Mouse (Mus musculus) CH12F3 (cell line): ENCODE results near the gene Elfn2.

Source experiments
- in situ Hi-C: fragments of 300-500 bp; cut with MboI; formaldehyde crosslinking; loops from 2 replicates; pipeline ENCODE4 v1.14.3; 2020; ENCODE audit warnings: low sequenced_read_pairs

The Elfn2 gene

DNA sequence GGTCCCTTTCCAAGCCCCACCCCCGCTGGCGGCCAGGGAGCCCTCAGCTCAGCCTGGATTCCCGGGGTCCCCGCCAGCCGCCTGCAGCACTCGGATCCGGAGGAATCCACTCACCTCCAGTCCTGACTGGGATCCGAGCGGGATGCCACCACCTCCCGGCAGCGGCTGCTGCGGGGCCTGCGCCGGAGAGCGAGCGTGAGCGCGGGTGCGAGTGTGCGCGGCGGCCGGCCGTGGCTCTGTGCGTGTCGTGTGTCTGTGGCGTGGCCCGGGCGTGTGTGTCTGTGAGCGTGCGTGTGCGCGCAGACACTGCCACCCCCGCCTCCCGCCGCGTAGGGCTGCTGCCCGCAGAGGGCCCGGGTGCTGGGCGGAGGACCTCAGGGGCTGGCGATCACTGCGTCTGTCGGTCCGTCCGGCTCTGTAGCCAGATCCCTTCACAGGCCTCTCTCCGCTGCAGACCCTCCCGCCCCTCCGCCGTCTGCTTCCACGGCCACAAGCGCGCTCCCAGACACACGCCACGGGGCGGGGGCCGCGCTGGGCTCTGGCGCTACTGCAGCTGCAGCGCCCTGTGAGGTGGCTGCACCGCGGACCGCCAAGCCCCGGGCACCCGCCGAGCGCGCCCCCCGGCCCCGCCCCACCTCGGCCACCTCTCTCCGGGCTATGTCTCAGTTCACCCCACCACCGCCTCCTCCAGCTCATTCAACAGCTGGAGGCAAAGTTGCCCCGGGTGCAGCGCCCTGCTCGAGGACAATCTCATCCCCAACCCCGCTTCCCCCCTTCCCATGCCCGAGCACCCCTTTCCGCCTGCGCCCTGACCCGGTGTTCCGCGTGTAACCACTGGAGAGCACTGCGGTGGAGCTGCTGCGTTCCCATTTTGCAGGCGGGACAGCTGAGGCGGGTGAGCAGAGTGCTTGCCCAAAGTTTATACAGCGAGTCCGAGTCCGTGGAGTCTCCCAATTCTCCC is at the start of gene Elfn2:
Elfn2 (minus strand) TSS at position 482 of the 961 bp plus-strand sequence.
- in situ Hi-C loops, result no loop called here

DNA sequence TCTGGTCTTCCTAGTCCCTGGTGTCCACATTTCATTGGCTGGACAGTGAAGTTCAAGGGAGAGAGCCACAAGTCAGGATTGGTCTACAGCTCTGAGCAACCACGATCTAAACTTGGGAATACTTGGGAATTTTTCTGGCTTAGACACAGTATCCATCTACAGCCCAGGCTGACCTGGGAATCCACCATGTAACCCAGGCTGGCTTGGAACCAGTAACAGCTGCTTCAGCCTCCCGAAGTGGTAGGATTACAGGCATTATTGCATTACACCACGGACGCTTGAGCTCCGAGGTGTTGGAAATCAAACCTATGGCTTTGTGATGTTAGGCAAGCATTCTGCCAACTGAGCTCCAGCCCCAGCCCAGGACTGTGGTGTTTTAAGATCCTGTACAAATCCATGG is 45.1 kb upstream of the Elfn2 start:
- in situ Hi-C loops, result no loop called here

DNA sequence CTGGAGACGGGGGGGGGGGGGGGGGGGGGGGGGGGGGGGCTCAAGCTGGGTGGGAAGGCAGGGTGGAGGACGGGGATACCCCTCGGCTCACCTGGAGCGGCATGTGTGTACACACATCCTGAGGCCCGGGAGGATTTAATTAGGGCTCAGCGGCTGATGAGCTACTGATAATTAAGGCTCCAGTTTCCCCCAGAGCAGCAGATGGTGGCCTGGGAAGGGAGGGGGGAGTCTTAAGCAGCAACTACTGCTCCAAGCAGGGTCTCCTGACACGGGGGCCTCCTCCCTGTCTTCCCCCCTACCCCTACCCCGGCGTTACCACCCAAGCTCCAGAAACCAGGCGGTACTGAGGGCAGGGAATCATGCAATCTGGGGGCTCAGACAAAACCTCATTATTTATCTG is 44.6 kb upstream of the Elfn2 start:
- in situ Hi-C loops, result no loop called here

DNA sequence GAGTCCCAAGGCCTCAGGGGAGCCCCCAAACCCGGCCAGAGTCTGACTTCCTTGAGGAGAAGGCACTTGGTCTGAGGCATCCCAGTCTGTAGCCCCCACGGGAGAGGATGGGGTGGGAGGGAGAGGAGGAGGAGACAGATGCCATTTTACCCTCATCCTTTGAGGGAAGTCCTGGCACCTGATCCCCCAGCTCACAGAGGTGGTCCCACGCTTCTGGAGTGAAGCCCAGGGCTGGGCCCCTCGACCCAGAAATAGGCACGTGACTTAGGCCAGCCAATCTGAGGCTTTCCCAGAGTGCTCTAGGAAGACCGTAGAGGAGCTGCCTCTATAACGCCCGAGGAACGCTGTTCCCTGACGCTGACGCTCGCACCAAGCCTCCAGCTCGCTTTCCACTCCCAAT is 42.5 kb upstream of the Elfn2 start:
- in situ Hi-C loops, result no loop called here

DNA sequence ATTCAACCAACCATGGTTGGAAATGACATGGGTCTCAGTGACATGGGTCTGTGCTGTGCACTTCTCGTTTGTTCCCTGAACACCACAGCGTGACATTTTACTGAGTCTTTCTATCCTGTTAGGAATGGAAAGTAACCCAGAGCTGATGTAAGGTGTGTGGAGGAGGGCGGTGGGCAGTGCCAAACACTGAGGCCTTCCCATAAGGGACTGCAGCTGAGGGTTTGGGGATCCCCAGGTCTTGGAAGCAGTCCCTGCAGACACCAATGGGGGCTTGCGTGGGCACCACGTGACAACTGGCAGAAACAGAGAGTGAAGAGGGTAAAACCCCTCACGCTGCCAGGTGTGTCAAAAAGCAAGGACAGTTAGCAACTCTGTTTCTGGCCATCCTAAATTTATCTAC is 39.6 kb upstream of the Elfn2 start:
- in situ Hi-C loops, result no loop called here

DNA sequence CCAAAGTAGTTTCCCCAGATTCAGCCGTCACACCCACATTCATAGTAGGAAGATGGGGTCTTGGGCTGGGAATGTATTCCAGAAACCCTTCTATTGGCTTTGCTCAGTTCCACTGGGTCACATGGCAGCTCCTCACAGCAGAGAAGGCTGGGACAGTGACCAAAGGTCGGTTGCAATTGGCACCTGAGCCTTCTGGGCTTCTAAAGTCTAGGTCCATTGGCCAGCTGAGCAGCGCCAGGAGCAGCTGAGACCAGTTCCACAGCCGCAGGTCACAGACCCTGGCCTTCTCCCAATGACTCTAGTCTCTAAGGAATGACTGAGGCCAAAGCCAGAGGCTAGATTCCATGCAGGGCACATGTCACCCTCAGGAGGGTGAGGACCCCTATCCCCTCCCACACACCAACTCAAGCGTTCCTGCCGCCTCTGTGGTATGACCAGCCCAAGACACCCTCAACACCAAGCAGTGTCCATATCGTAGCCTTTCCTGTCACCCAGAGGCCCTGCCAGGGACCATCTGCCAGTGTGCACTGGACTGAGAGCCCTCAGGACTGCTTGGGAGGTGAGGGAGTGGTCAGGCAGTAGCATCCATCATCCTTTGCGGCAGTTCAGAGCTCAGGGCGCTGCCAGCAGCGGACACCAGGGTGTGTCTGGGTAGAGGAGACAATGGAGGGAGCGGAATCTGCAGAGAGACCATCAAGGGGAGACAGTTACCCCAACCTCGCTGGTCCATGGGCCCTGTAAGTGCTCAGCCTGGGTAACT is 37.6 kb upstream of the Elfn2 start:
- in situ Hi-C loops, result no loop called here

DNA sequence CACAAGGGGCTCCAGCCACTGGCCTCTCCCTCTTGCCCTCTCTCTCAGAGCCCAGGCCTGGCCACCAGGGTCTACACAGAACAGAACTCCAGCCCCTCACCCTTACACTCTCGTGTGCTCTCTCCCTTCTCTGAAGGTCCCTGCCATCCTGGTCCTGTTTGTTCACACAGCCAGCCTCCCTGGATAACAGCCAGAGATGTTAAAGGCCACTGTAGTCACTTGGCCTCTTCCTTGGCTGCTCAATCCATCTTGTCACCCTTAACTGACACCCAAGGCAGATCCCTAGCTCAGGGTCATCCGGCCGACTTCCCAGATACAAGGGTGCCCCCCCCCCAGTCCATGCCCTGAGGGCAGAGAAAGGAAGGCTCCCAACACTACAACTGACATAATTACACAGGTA is 36.7 kb upstream of the Elfn2 start:
- in situ Hi-C loops, result no loop called here

DNA sequence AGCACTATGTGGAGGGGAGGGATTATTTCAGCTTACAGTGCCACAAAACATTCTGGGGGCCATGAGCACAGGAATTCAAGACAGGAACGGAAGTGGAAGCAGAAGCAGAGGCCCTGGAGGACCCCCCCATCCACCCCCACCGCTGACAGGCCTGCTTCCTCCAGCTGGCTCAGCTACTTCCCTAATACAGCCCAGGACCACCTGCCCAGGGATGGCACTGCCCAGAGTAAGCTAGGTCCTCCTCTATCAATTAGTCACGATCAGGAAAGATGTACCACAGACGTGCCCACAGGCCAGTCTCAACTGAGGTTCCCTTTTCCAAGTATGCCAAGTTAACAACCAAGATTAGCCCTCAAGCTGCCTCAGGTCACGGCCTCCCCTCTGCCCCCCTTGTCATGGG is 35.6 kb upstream of the Elfn2 start:
- in situ Hi-C loops, result no loop called here

DNA sequence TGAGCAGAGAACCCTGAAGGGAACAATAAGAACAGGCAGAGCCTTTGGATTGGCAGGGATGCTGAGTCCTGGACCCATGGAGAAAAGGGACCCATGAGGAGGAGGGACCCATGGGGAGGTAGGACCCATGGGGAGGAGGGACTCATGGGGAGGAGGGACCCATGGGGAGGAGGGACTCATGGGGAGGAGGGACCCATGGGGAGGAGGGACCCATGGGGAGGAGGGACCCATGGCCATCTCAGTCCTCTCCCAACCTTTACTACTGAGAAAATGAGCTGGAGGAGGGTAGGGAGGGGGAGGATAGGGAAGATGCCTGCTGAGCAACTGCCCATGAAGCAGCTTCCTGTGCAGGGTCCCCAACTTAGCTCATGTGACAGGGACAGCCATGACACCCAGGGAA is 34.4 kb upstream of the Elfn2 start:
- in situ Hi-C loops, result no loop called here

DNA sequence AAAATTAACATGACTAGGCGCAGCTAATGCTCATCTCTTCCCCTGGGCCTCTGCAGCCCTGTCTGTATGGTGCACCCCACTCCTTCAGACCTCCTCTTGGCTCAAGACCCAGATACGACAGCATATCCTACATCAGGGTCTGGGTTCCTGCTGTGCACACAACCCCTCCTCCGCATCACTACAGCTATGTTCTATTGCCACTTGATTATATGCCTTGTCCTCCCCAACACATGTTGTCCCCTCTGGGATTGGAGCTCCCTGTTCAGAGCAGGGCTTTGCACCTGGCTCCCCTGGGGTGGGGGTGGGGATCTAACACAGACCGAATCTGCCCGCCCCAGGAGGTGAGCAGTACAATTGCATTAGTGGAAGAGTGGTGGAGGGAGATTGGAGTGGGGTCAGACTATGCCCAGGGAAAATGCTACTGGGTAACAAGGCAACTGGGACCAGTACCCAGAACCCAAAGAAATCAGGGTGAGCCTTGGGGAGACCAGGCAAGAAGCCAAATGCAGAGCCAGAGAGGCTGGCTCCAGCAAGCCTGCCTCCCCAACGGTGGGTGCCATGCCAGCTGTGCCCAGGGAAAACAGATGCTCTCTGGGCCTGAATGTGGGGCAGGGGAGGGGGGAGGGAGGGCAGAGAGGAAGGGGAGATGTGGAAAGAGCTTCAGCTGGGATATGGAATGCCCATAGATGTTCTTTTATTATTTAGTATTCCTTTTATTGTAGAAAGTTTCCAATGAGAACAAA is 32.2 kb upstream of the Elfn2 start:
- in situ Hi-C loops, result no loop called here

DNA sequence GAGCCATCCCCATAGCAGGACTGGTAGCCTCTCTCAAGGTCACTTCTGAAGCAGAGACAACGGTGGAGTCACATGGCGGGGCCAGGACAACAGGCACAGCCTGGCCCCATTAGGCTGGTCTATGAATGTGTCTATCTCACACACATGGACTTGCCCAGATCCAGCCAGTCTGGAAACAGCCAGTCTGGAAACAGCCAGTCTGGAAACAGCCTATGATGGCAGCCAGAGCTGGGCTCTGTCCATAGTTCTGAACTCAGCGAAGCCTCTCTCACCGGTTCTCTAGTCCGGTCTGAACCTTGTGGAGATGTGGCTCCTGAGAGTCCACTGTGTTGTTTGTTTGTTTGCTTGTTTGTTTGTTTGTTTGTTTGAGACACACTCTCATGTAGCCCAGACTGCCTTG is 31.3 kb upstream of the Elfn2 start:
- in situ Hi-C loops, result loop anchor here (5.0 kb wide), 1 partner anchor 128 kb away; no protein-coding TSS in a partner anchor

DNA sequence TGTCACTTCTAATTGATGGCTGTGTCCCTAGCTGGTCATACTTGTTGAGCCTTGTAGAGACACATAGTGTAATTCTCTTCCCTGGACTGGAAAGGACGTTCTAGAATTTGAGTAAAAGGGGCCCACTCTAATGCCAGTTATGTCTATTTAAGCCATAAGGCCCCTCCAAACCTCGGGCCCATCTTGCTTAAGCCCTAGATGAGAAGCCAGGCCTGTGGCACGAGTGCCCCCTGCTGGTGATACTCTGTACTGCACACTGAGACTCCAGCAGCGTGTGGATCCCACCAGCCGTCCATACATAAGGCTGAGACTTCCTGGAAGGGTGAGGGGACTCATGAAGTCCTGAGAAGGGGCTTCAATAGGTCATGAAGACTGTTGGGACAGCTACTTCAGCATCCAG is 25.6 kb upstream of the Elfn2 start:
- in situ Hi-C loops, result no loop called here

DNA sequence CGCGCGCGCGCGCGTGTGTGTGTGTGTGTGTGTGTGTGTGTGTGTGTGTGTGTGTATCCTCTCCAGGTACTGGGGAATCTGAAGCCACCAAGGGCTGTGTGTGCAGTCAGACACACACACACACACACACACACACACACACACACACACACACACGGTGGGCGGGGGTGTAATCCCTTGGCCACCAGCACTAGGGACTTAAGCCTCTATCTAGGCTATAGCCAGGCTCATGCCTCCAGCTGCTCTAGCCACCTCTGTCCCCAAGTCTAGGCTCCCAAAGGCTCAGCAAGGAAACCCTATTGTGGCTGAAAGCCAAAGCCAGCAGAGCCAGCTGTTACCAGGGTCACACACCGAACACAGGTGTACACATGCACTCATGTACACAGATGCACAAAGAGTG is 24.3 kb upstream of the Elfn2 start:
- in situ Hi-C loops, result no loop called here

DNA sequence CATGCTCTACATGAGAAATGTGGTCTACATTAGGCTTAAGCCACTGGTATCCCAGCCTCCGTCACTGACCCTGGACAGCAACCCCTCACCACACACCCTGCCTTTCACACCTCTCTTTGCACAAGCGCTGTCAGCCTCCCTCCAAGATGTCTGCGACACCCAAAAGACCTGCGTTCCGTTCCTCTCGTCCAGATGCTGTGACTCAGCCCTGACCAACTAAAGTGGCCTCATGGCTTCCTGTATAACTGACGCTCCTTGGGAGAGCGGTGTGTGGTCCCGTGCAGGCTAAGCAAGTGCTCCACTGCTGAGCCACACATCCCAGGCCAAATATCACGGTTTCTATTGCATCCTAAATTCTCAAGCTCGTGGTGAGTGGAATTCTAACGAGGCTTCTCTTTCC is 22.1 kb upstream of the Elfn2 start:
- in situ Hi-C loops, result no loop called here

DNA sequence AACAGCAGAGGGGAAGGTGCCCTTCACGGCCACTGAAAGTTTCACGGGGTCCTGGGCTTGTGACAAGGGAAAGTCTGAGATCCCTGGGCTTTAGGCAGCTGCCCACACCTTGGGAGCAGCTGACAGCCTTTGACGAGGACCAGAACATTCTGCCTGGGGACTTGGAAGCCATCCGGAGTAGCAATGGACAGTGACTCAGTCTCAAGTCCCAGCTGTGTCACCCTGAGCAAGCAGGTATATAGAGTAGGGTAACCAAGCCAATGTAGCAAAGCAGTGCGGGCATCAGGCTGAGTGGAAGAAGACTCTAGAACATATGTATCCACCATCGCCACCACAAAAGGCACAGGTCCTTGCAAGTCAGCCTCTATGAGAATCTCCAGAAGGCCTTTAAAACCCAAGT is 18.6 kb upstream of the Elfn2 start:
- in situ Hi-C loops, result no loop called here

DNA sequence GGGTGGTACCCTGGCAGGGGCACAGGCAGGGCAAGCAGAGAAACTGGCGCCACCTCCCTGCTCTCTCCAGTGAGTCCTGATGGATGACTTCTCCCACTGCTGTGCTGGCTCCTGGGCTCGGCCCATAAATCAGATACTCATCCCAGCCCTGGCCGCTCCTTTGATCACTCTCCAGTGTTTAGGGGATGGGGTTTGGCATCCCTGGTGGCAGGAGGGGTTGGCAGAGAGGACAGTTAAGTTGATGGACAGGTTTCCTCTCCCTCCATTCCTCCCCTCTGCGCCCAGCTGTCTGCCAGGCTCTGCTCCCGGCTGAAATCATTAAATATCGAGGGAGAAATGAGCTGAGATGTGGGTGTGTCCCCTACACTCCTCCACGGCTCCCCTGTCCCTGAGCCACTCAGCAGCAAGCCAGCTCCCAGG is 18.1 kb upstream of the Elfn2 start:
- in situ Hi-C loops, result no loop called here

DNA sequence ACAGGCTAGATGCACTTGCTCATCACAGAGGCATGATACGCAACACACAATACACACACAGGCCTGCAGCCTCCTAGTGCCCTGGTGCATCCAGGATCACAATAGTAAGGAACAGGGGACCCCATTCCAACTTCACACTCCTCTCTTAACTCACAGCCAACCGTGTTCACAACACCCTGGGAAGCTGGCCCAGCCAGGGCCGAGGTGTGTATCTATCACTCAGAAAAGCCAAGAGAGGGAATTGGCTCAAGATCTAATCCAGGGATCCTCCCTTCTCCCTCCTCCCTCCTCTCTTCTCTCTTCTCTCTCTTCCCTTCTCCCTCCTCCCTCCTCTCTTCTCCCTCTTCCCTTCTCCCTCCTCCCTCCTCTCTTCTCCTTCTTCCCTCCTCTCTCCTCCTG is 17.6 kb upstream of the Elfn2 start:
- in situ Hi-C loops, result no loop called here

DNA sequence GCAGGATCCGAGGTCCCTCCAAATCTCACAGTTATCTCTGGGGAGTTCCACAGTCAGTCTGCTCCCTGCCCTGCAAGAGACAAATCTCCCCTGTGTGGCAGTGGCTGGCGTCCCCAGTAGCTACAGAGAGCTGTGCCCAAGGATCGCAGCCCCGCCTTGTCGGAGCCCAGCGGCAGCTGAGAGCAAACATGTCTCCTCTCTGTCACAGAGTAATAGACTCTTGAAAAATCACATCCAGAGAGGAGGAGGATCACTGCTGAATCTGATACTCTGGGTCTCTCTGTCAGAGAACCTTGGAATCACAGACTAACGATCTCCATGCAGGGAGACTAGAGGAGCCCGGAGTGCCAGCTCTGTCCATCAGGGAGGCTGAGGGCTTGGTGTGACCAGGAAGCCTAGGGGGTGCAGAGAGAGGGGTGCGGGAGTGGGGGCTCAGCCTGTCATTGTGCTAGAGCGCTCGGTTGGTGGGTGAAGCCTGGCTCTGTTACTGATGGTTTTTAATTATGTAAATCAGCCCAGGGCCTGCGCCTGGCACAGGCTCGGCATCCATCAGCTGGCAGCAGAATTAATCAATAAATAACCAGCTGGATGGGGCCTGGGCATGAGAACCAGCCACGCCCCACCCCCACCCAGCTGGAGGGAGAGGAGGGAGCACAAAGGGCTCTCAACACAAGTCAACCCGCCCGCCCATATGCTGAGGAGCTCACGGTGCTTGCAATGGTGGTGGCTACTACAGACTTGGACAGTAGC is 17.0 kb upstream of the Elfn2 start:
- in situ Hi-C loops, result no loop called here

DNA sequence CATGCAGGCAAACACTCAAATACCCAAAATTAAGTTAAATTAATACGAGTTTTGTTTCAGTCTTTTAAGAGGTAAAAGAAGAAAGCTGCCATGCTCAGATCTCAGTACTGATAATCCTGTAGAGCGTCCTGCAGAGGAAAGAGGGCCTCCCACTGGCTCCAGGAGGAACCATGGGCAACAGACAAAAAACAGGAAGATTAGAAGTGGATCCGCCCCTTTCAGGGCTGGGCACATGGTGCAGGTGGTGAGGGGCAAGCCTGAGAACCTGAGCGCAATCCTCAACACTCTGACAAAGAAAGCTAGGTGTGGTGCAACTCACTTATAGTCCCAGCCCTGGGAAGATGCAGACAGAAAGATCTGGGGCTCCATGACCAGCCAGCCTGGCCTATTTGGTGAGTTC is 13.3 kb upstream of the Elfn2 start:
- in situ Hi-C loops, result no loop called here

DNA sequence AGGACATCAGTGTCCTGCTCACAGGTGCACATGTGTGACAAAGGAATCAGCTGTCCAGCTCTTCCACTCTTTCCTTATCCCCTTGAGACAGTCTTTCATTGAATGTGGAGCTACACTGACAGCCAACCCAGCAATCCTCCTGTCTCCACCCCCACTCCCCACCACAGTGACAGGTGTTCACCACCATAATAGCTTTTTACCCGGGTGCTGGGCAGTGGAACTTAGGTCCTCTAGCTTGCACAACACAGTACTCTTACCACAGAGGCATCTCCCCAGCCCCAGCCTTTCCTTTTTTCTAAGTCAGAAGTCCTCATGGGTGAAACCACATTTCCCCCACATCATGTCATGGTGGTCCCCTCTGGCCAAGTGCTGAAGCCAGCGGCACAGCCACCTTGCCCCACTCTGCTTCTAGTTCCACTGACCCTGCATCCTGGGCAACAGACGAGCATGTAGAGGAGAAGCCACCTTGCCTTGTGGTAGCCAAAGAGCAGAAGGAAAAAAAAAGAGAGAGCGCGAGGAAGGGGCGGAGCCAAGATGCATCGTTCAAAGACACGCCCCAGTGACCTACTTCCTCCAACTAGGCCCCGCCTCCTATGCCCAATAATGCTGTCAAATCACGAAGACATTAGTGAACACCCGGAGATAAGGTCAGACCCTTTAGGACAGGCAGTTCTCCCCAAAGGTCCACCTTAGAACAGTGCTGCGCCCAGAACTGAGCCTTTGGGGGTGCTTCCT is 11.9 kb upstream of the Elfn2 start:
- in situ Hi-C loops, result no loop called here
